Mouse (Mus musculus) testis, adult 2 months (tissue): Measurements from ENCODE around the gene Gpalpp1. TPM values are rescaled to one million over a fixed set of nuclear protein-coding genes. Genes with fewer than 3 reads are reported as not detected.

ENCODE experiments used
- H3K27ac ChIP-seq: fragments of 200-500 bp; 2 replicates; pipeline ENCODE4 v1.5.1; 2012; ENCODE audit warnings: low read depth, low read length; ENCODE audit not compliant: control insufficient read depth, insufficient read depth
- H3K27me3 ChIP-seq: fragments of 200-500 bp; 2 replicates; pipeline ENCODE4 v1.6.1; 2012; ENCODE audit warnings: mild to moderate bottlenecking, low read length, moderate library complexity; ENCODE audit not compliant: control insufficient read depth, insufficient read depth
- H3K36me3 ChIP-seq: fragments of 200-500 bp; 2 replicates; pipeline ENCODE4 v1.6.1; 2012; ENCODE audit warnings: mild to moderate bottlenecking, low read length; ENCODE audit not compliant: control insufficient read depth, insufficient read depth
- H3K4me1 ChIP-seq: fragments of 200-500 bp; 2 replicates; pipeline ENCODE4 v1.6.1; 2012; ENCODE audit warnings: low read length; ENCODE audit not compliant: control insufficient read depth, insufficient read depth
- H3K4me3 ChIP-seq: fragments of 200-500 bp; 2 replicates; pipeline ENCODE4 v1.5.1; 2012; ENCODE audit warnings: low read depth, mild to moderate bottlenecking, low read length, moderate library complexity, mixed read lengths; ENCODE audit not compliant: control insufficient read depth
- CTCF ChIP-seq: fragments of 200-500 bp; IDR thresholded peaks from 2 replicates; pipeline ENCODE4 v1.5.1; 2012; ENCODE audit warnings: low read depth, mild to moderate bottlenecking, inconsistent platforms, low read length, moderate library complexity; ENCODE audit not compliant: control insufficient read depth, insufficient read depth, insufficient replicate concordance
- POLR2A ChIP-seq: fragments of 200-500 bp; IDR thresholded peaks from 2 replicates; pipeline ENCODE4 v1.6.1; 2012; ENCODE audit warnings: low read depth, mild to moderate bottlenecking, inconsistent platforms, low read length, moderate library complexity; ENCODE audit not compliant: control insufficient read depth
- polyA plus RNA-seq: library from polyadenylated mRNA; depleted of rRNA; stranded (reverse); fragments of >200 nt; gene quantifications from 2 replicates; pipeline ENCODE4 v1.2.3, GENCODE M21; 2012; rRNA removed

Gene Gpalpp1
- polyA plus RNA-seq, 1 experiment = 1.7 TPM

- Histone ChIP-seq H3K36me3 (no peaks in the 10 kb centered on the region), H3K27me3 (no peaks in the 10 kb centered on the region), H3K4me1 (no peaks in the 10 kb centered on the region; the same call in 1 of the 2 replicates), H3K27ac (no peak overlapping the region), H3K4me3 (no peak overlapping the region)
- no peak for TF ChIP-seq CTCF
- TF ChIP-seq POLR2A = no peak
Measured at GRCm38 (mm10) chr14:76059441-76059840, 51.1 kb downstream of the Gpalpp1 start.

- H3K27ac ChIP-seq = no peak overlapping the region
- TF ChIP-seq POLR2A (no peak), CTCF (no peak)
- H3K4me3 ChIP-seq = no peak overlapping the region
- H3K27me3 ChIP-seq = no peaks in the 10 kb centered on the region
- no peaks in the 10 kb centered on the region; the same call in 1 of the 2 replicates for H3K4me1 ChIP-seq
- no peaks in the 10 kb centered on the region for H3K36me3 ChIP-seq
Measured at GRCm38 (mm10) chr14:76053726-76054125, 56.8 kb downstream of the Gpalpp1 start.

GRCm38 (mm10) chr14:76051966-76052365 is 58.6 kb downstream of the Gpalpp1 start:
- Histone ChIP-seq H3K27ac (no peak overlapping the region), H3K4me3 (no peak overlapping the region), H3K27me3 (no peaks in the 10 kb centered on the region), H3K4me1 (no peaks in the 10 kb centered on the region; the same call in 1 of the 2 replicates), H3K36me3 (no peaks in the 10 kb centered on the region)
- TF ChIP-seq CTCF (no peak), POLR2A (no peak)

DNA sequence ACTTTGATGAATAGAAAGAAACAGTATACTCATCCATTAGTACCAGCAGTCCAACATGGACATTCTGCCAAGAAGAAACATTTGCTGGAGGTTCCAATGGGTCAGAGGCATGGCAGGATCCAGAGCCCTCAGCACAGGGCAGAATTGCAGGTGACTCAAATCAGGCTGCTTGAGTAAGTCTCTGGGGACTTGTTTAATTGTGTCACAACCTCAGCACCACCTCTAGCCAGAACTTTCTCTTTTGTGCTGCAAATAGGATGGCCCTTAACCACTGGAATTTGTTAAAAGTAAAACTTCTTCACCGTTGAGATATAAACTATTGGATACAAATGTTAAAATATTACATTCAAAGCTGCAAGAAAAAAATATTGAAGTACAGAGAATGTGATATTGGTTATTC is 64.8 kb downstream of the Gpalpp1 start:
- TF ChIP-seq POLR2A (no peak), CTCF (no peak)
- no peaks in the 10 kb centered on the region for H3K4me1 ChIP-seq
- H3K4me3 ChIP-seq = no peak overlapping the region

DNA sequence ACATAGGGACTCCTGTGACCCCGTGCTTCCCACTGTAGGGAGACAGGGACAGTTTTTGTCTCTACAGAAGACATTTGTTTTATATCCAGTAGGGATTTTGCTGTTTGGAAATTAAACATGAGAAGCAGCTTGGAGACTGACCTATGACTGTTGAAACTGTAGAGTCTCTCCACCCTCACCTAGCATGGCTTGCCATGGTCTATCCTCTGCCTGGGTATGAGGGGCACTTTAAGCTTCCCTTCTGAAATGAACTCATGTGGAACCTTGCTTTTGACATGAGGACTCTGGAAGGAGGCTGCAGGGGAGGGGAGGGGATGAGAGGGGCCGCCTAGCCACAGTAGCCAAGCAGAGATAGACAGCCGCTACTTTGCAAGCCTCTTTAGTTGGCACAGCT is 66.4 kb downstream of the Gpalpp1 start:
- Histone ChIP-seq H3K36me3 (no peaks in the 10 kb centered on the region), H3K27me3 (no peaks in the 10 kb centered on the region), H3K4me1 (no peaks in the 10 kb centered on the region), H3K27ac (no peak overlapping the region), H3K4me3 (no peak overlapping the region)
- no peak for TF ChIP-seq POLR2A
- no peak for TF ChIP-seq CTCF

More for the DNA sequence above, 64.8 kb downstream of the Gpalpp1 start:
- Histone ChIP-seq H3K27ac (no peak overlapping the region), H3K36me3 (no peaks in the 10 kb centered on the region), H3K27me3 (no peaks in the 10 kb centered on the region)

DNA sequence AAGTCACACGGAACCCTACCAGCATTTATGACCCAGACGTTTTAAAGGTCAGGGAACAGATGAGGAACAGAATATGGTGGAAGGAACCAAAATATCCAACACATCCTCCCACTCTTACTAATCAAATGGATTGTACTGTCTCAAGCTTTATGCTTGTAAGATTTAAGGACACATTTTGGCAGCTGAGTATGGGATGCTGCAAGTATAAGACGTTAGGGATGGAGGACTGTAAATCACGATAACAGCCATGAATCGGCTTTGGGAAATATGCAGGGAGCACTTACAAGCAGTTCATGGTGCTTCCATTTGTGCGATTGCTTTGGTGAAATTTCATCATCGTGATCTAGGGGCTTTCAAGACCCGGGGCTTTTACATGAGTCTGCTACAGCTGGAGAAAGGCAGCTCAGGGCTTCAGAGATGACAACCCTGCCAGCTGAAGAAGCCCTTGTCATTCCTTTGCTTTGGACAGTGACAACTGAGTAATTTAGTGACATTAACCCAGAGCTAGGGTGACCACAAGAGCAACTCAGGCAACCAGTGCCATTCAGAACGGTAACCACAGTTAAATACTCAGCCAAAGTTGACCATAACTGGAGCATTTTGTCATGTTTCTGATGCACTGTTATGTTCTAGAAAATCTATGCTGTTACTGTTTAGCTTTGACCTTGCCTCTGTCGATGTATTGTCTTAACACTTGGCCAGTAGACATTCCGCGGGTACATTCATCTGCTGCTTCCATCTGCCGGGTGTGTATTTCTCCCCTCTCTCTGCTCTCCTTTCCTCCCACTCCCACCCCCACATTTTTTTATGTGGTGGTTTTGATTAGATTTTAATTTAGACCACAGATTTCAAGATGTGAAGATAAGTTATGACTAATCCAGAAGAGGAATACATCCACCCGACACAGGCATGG is 67.1 kb downstream of the Gpalpp1 start:
- Histone ChIP-seq H3K27me3 (no peaks in the 10 kb centered on the region), H3K4me3 (no peak overlapping the region), H3K36me3 (no peaks in the 10 kb centered on the region), H3K27ac (no peak overlapping the region), H3K4me1 (no peaks in the 10 kb centered on the region)
- TF ChIP-seq POLR2A (no peak), CTCF (no peak)

Other genes starting within 250 kb of the Gpalpp1 start
- 0.06 TPM in 1 of 2 replicates, not detected in the other for gene Kctd4, start 155.8 kb downstream of the Gpalpp1 start, polyA plus RNA-seq
- 9.5 and 10.7 TPM in 2 replicates for gene Gtf2f2, start 99.9 kb downstream of the Gpalpp1 start, polyA plus RNA-seq
- 2.5 and 2.7 TPM in 2 replicates for gene Nufip1, start 131 bp upstream of the Gpalpp1 start, polyA plus RNA-seq